Mouse (Mus musculus): Measurements from ENCODE around the gene Cops7a.

Gene Cops7a

DNA sequence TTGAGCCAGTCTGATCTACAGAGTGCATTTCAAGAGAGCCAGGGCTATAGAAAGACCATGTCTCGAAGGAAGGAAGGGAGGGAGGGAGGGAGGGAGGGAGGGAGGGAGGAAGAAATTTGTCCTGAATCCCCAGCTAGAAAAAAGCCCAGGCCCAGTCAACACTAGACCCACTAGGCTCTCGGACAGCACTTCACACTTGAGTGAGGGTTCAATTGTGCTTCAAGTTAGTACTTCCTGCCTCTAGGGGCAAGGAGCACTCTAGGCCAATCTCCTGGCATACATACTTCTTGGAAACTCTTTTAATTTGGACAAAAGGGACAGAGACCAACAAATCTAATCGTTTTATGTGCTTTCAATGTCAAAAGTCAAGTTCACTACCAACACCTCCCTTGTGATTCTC, 7.2 kb downstream of the Cops7a start:
- DNase-seq: no peak

DNA sequence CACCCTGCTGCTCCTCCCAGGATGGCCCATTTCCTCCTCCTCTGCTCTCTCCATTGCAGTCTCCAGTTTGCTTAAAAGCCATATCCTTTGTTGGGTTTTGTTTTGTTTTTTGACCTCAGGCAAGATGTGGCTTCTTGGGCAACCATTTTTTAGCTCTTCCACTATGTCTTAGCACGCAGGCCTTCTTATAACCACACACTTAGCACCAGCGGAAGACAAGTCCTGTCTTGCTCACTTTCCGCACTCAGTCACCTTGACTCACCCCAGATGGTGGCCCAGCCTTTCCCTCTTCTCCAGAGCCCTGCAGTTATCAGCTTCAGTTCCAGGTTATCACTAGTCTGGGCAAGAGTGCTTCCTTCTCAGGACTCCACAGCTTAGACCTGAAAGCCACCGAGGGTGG, 10.1 kb downstream of the Cops7a start:
- DNase-seq: no peak

DNA sequence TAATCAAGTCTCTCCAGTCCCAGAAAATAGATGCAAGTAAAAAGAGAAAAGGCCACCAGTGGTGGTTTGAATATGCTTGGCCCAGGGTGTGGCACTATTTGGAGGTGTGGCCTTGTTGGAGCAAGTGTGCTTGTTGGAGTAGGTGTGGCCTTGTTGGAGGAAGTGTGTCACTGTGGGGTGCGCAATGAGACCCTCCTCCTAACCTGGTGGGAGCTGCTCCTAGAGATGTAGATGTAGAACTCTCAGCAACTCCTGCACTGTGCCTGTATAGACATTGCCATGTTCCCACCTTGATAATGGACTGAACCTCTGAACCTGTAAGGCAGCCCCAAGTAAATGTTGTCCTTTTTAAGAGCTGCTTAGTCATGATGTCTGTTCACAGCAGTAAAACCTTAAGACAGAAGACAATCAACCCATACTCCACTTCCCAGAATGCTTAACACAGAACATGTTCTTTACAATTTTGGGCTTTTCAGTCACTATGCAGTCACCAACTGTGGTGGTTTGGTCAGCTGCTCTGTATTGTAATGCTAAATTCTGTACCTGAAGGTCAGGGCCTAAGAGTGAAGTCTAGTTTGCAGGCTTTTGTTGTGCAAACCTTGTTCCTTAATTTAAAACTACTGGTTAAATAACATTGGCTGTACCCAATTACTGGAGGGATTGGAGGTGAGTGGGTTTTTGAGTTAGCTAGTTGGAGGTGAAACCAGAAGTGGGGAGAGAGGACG, 11.2 kb downstream of the Cops7a start:
- no peak for DNase-seq

DNA sequence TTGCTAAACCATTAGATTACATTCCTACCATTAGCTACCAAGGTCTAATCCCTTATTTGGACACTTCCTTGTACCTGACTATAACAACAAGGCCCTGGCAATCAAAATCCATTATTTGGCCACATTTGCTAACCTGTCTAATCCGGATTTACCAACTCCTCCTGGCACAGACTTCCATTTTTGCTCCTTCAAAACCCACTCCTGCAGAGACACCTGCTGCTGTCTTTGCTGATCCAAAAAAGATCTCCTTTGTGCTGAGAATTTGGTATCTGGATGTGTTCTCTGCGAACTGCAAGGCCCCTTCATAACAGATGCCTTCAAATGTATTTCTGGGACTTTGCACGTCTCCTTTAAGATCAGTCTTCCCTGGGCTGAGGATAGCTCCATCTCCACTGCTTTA, 21.8 kb downstream of the Cops7a start:
- DNase-seq: no peak

DNA sequence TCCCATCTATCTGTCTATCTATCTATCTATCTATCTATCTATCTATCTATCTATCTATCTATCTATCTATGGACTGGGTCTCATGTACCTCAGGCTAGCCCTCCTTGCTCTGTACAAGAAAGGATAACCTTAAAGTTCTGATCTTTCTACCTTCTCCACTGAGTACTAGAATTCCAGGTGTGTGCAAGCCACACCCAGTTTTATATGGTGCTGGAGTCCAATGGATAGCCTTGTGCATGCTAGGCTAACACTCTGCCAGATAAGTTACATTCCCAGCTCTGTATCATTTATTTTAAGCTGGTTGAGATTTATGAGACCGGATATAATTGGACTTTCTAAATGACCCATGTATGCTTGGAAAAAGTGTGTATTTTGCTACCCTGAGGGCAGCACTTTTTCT, 23.7 kb downstream of the Cops7a start:
- DNase-seq: no peak

DNA sequence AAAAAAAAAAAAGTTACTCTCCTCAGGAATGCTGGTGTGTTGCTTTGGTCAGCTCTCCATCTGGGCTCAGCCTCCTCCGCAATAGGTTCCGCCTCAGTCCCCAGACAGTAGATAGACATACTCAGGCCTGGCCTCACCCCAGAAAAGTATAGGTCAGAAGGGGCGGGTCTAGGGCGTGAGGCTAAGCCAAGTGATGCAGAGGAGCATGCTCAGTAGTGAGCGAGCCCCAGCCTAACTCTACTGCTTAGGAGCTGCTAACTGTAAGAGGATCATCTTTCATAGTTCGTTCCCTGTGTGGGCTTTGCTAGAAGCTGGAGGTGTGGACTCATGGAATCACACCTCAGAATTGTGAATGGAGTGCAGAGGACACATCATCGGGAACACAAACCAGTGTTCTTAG, 26.8 kb downstream of the Cops7a start:
- DNase-seq: no peak

DNA sequence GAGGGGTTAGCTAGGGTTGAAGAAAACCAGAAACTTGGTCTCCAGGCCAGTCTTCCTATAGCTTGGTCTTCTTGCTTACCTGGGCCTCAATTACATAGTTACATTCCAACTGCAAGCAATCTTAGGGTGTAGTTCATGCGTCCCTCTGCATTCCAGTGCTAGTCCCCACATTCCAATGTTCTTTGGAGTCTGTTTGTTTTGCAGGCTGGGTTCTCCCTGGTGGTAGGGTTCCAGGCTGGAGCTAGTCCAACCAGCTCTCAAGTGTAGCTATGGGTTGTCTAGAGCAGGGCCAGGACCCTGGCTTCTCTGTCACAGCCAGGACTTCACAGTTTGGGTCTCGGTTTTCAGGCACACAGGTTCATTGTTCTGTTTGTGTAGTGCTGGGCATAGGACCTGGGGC, 27.8 kb downstream of the Cops7a start:
- DNase-seq: no peak

DNA sequence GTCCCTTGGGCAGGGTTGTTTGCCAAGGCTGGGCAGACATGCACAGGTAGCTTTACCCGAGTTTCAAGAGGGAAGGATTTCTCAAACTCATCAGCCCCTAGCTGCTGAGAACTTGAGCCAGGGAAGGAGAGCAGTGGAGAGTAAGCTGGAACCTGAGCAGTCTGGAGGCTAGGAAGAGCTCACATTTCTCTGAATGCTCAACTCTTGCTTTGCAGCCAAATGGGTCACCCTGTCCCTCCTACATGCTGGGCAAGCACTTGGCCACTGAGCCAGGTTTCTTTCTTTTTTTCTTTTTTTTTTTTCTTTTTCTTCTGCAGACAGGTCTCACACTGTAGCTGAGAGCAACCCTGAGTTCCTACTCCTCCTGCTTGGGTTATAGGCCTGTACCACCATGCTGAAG, 28.7 kb downstream of the Cops7a start:
- DNase-seq: no peak

DNA sequence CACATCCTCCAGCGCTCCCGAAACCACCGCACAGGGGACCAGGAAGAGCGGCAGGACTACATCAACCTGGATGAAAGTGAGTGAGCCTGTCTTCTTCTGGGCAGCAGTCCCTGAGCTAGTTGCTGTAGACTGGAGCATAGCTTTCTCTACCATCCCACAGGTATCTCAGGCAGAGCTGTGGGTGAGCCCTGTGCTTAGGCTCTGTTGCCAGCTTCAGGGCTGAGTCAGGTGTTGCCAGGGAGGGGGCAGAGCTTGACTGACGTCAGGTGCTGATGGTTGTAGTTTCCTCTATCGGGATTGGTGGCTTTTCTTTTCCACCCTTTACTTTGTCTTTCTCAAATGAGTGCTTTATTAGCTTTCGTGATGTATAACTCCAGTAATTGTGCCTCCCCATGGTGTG, 30.7 kb downstream of the Cops7a start:
- DNase-seq: no peak

DNA sequence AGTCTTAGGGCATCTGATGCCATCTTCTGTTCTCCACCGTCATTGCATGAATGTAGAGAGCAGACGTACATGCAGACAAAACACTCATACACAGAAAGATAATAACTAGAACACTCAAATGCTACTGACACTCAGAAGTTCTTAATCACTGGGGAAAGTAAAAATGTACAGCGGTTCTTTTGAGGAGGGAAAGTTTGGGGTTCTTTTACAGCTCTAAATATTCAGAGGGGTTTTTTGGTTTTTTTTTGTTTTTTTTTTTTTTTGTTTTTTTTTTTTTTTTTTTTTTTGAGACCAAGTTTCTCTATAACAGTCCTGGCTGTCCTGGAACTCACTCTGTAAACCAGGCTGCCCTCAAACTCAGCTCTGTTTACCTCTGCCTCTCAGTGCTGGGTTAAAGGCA, 32.2 kb downstream of the Cops7a start:
- DNase-seq: no peak

DNA sequence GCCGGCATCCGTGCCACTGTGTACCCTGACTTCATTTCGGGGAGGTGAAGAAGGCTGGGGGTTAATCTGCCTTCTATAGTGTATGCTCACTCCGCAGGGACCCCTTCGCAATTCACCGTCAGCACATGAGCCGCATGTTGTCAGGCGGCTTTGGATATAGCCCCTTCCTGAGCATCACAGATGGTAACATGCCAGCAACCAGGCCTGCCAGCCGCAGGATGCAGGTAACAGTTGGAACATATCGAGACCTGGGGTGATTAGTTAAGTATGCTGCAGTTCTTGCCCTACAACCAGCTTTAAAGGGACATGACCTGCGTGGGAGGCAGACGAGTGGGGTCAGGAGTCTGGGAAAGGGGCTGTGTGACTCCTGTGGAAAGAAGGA, 33.0 kb downstream of the Cops7a start:
- no peak for DNase-seq

DNA sequence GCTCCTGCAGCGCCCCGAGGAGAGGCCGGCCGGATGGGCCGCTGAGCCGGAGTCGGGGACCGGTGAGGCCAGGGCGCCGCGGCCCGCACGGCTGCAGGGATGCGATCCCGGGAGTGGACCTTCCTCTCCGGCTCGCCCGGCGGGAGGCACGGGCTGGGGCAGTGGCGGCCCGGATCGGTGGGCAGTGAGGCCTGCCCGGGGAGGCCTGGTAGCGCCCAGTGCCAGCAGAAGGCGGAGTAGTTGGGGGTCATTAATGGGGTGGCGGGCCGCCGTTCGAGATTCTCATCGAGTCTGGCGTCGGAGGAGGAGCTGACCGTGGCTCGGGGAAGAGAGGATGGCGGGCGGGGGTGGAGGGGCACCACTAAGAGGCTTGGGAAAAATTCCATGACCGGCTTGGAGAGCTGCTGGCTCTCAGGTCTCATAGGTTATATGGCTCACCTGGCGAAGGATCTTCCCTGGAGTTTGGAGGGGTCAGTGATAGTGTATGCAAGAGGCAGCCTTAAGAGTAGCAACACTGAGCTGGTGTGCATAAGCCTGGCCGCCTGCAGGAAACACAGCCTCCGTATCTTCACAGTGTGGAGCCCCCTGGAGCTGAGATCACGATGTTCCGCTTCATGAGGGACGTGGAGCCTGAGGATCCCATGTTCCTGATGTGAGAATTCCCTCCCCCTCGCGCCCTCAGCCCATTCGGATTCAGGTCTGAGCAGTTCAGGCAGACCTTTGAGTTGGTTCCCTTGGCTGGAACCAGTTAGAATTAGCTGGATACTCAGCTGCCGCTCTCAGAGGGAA, 33.6 kb downstream of the Cops7a start:
- DNase-seq: peak; percentile 68

DNA sequence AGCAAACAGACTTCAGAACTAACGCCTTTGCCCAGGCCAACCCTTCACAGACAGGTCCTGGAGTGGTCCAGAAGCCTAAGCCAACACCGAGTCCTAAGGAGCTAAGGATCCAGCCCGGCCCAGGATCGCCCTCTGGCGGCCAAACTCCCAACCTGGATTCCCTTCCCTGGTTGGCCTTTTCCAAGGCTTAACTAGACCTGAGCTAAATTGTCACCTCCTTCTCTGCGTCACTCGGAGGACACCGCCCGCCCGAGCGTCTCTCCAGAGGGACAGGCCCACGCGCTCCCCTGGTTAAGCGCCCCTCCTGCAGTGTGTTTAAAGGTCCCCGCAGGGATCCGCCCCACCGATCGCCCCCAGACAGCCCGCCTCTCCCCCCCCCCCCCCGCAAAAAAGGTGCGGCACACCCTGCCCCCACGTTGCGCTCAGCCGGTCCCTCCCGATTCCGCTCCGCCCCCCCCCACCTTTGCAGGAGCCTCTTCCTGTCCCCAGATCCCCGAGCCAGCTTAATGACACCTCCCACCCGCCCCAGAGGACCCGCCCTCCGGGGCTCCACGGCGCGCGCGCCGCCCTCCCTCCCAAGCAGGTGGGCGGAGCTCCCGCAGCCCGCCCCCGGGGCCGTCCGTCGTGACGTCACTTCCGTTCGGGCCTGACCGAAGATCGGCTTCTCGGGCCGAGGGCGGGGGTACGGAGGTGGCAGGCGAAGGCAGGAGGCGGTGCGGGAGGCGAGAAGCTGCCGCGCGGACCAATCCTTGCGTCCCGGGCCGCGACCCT, 34.4 kb downstream of the Cops7a start, which contains the start of gene Mlf2:
Mlf2 (plus strand) TSS at position 633 of the 771 bp plus-strand sequence.
- peak; percentile 99 for DNase-seq

DNA sequence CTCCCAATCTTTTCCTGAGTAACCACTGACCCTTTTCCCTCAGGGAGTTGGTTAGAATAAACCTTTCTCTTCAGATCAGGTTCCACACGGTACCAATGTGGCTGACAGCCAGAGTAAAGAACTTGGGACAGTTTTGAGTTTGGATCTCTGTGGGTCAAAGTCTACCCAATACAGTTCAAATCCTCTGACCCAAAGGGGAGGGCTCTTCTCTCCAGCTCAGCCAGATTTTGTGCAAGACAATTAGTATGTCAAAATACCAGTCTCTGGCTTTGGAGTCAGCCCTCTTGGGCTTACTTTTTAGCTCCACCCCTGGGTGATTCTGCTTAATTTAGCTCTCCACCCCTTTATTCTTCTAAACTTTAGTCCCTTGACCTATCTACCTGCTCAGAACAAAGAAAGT, 35.1 kb downstream of the Cops7a start:
- no peak for DNase-seq

DNA sequence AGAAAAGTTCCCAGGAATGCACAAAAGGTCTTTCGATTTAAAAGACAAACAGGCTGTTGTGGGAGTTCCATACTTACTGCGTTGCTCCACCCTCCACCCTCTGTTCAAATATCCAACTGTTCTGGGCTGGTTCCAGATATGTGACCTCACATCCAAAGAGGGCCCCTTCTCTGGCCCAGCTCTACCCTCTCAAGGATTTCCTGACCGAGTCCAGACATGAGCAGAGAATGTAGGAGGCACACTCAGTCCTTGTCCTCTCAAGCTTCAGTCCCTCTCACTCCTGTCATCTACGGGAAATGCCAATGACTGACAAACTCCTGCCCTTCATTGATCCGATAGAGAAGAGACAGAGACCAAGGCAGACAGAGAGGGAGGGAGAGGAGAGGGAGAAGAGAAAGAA, 39.4 kb downstream of the Cops7a start:
- DNase-seq: no peak

DNA sequence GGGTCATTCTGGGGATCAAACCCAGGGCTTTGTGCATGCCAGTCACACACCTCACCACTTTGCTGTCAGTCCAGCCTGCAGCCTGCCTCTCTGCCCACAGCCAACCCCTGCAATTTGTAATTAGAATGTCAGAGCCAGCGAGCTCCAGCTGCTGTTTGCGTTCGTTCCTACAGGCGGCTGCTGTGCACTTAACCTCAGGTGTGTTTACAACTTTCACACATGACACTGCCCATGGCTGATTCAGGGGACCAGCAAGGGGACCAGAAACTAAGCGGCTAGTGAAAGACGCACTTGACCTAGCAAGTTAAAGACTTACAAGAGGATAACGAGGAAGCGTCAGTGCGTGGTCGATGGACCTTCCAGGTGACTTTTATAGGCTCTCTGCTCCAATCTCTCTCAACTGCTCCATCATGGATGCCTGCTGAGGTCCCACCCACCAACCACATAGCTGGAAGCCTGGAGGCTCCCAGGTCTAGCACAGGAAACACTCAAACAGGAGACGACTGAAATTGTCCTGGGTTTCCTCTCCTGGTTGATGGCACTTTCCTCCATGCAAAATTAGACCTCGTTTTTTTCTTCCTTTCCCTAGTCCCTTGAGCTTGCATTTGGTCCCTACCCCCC, 40.1 kb downstream of the Cops7a start:
- DNase-seq: no peak

DNA sequence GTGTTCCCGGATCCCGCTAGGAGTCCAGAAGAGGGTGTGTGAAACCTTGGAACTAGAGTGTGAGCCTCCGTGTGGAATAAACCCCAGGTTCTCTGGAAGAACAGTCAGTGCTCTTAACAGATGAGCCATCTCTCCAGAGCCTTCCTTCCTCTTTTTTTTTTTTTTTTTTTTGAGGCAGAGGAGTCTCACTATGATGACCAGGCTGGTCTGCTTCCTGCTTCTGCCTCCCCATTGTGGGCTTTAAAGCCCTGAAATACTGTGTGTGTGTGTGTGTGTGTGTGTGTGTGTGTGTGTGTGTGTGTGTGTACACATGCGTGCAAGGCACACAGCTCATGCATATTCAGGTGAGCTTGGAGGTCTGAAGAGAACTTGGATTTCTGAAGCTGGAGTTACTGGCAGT, 43.8 kb downstream of the Cops7a start:
- no peak for DNase-seq

DNA sequence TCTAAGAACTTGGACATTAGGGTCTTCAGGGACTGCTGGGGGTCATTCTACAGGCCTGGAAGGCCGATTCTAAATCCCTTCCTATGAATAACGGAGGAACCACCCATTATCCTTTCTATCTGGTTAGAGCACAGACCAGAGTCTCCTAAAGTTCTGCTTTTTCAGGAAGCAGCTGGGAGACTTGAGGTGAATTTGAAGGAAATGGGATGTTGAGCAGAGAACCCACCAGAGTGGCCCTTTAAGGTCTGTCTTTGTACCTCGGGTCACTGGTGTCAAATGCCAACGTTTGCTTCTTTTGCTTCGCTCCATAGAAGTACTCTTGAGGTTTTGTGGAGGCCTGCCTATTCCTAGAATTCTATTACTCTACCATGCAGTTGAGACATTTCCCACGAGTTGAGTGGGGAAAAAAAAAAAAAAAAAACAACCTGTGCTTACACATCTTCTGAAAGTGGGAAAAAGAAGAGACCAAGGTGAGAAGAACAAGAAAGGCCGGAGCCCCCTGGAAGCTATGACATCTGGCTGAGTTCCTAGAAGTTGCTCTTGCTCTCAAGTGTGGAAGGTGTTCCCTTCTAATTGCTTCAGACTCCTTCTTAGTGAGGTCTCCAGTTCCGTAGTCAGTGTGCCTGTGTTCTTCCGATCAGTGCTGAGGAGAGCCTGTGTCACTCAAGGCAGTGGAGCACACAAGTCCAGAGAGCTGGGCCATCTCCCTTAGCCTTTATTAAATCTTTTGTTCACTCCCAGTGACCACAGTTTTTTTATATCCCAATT, 44.8 kb downstream of the Cops7a start:
- no peak for DNase-seq

DNA sequence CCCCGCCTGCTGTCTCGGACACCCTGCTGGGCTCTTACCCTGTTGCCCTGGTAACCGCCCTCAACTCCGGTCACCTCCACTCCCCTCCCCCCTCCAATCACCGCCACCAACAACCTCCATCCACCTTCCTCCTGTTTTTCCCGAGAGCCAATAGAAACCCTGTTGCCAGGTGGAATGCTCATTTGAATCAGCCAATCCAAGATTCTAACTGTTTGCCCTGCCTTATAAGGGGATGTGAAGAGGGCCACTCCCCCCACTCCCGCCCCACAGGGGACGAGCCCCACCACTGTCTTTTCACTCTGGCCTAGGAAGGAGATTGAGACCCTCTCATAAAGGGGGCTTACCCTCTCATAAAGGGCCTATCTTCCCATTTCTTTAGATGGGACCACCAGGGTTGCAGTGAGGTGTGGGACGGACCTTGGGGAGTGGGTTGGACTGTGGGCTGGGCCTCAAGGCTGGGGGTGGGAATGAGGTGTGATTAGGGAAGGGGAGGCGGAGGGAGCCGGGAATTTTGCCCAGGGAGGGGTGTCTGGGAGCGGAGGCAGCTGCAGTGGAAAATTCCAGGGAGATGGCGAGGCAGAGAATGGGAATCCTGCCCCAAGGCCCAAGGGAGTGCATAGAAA, 45.5 kb downstream of the Cops7a start, which contains the start of gene Ptms:
Ptms (minus strand) TSS at position 409 of the 623 bp plus-strand sequence.
- peak; percentile 98 for DNase-seq

DNA sequence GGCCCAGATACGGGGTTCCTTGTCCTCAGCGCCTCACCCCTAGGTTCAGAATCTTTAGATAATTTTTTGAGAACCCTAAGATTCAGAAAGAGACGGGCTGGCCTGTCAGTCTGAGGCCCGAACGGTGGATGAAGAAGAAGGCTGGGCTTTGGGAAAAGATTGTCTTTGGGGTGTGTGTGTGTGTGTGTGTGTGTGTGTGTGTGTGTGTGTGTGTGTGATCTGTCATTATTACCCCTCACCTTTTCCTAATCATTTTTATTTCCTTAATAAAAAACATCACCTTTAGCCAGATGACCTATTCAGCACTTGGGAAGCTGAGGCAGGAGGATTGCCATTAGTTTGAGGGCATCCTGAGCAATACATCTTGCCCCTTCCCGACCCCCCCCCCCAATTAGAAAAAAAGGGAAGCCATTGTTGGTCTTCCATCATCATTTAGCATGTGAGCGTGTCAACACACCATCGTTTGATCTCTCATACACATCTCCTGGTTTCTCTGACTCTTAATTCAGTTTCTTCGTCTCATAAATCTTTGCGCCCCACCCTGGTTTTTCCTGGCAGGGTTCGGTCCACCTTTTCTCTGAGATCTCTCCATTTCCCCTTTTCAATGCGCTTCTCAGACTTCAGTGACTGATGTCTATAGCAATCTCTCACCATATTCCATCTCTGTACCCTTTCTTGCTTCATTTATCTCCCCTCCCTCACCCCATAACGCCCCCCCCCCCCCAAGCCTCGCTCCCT, 46.3 kb downstream of the Cops7a start:
- no peak for DNase-seq

DNA sequence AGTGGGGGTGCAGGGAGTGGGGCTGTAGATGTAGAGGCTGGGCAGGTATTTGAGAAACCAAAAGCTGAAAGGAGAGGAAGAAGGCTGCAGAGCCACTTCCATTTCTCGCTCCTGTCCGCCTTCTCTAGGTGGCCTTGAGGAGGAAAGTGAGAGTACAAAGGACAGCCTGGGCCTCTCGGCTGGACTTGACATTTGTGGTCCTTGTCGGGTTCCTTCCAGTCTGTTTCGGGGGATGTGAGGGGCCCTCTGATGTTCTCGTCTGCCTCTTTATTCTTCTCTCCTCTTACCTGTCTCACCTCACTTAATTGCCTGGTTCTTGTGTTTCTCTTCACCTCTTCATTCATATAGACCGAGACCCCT, 47.0 kb downstream of the Cops7a start:
- DNase-seq: no peak

All from retina, postnatal 1 day (tissue).